In the genomic region with DNA sequence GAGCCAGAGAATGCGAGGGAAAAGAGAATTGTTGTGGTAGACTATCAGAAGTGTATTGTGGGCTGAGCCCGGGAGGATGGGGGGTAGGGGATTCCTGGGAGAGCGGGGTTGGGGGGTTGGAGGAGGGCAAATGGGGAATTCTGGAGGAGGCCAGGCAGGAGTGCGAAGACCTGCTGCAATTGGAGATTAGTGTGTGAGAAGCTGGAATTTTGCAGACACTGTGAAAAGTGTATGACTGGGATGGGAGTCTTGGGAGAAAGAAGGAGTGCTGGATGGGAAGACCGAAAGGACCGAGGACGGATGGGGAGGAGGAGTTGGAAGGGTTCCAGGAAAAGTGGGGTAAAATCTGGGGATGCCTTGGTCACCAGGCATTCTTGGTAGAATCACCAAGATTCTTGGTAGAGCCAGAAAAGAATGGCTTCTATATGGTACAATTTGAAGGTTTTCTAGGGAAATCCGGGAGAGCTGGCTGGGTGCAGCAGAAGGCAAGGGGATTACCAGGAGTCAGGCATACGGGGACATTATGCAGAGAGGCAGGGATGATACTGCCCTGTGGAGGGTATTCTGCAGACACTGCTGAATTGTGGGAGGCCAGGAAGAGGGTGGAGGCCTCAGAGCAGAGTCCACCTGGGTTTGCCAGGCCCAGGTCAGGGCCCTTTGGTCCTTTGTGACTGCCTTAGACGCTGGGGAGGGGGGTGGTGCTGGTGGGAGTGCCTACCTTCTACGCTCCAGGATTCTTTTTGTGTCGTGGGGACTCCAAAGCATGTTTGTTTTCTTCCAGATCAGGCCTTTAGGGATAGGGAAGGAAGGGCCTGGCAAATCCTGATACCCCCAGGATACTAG, we compare ENCODE assay signal across 8 mouse cellular contexts. TPM values are rescaled to one million over a fixed set of nuclear protein-coding genes. Genes with fewer than 3 reads are reported as not detected.
A peak's percentile ranks its signal among the peaks of the same experiment; 100 is the strongest.
DNase-seq lines count a peak whose midpoint lies in the region; ATAC-seq and TF ChIP-seq lines count a peak whose summit lies in the region.

No protein-coding gene starts in this region.

- no peaks in the 10 kb centered on the region for H3K36me3 ChIP-seq in heart, embryonic 15.5 days
- H3K36me3 ChIP-seq in forebrain, embryonic 12.5 days (replicated peaks), result peaks cover 11% of the 10 kb centered on the region; the same call in 1 of the 2 replicates
- no peaks in the 10 kb centered on the region for H3K36me3 ChIP-seq in kidney, postnatal 0 days (ENCODE audit: insufficient read depth, low read length)
- peaks cover under 1% of the 10 kb centered on the region; the same call in 1 of the 2 replicates for H3K36me3 ChIP-seq in neural tube, embryonic 11.5 days (ENCODE audit: control insufficient read depth, insufficient read depth, low read length)

- no peak for ATAC-seq in heart, embryonic 15.5 days (replicated peaks; ENCODE audit: insufficient number of reproducible peaks, insufficient read depth, low FRiP score, low read depth)
- peak; percentile 11 for ATAC-seq in forebrain, embryonic 12.5 days (ENCODE audit: low FRiP score)
- ATAC-seq in kidney, postnatal 0 days (replicated peaks; ENCODE audit: low FRiP score, low read depth), result peak; percentile 60
- peak; percentile 4; the same call in 1 of the 2 replicates for ATAC-seq in neural tube, embryonic 11.5 days (ENCODE audit: insufficient read depth, low FRiP score, low TSS enrichment)
- no peak for ATAC-seq in monocyte, adult 5-6 weeks (replicated peaks; ENCODE audit: insufficient number of reproducible peaks, low FRiP score, low TSS enrichment, poor library complexity, severe bottlenecking)

- H3K4me3 ChIP-seq in heart, embryonic 15.5 days, result peak overlapping the region; percentile 61
- H3K4me3 ChIP-seq in forebrain, embryonic 12.5 days (replicated peaks), result peak overlapping the region; percentile 61
- peak overlapping the region; percentile 52 for H3K4me3 ChIP-seq in kidney, postnatal 0 days (replicated peaks; ENCODE audit: low read depth, low read length)
- H3K4me3 ChIP-seq in neural tube, embryonic 11.5 days (ENCODE audit: low read depth, low read length), result peak overlapping the region; percentile 74

- intact Hi-C loops in heart, postnatal 10 days (cut with DNase I), result no loop called here

- peak overlapping the region; percentile 96 for H3K4me2 ChIP-seq in heart, embryonic 15.5 days
- H3K4me2 ChIP-seq in forebrain, embryonic 12.5 days, result peak overlapping the region; percentile 91
- peak overlapping the region; percentile 80 for H3K4me2 ChIP-seq in kidney, postnatal 0 days (ENCODE audit: low read length)
- H3K4me2 ChIP-seq in neural tube, embryonic 11.5 days (ENCODE audit: low read depth), result peak overlapping the region; percentile 73

- no peak overlapping the region; the same call in 1 of the 2 replicates for H3K27ac ChIP-seq in heart, embryonic 15.5 days
- peak overlapping the region; percentile 82 for H3K27ac ChIP-seq in forebrain, embryonic 12.5 days
- no peak overlapping the region for H3K27ac ChIP-seq in kidney, postnatal 0 days
- H3K27ac ChIP-seq in neural tube, embryonic 11.5 days (ENCODE audit: low read depth, low read length), result 0 out of 2 replicates have a peak overlapping the region, but pooled peaks have one; percentile 3

- WGBS in heart, embryonic 15.5 days, result 18% methylated on average over 12 of the region's 12 CpGs
- 1% methylated on average over 12 of the region's 12 CpGs for WGBS in forebrain, embryonic 12.5 days
- WGBS in kidney, postnatal 0 days, result 6% methylated on average over 12 of the region's 12 CpGs
- WGBS in neural tube, embryonic 11.5 days, result 1% methylated on average over 12 of the region's 12 CpGs

- H3K4me1 ChIP-seq in heart, embryonic 15.5 days (replicated peaks), result peaks cover 19% of the 10 kb centered on the region
- peaks cover 57% of the 10 kb centered on the region for H3K4me1 ChIP-seq in forebrain, embryonic 12.5 days
- H3K4me1 ChIP-seq in kidney, postnatal 0 days (replicated peaks; ENCODE audit: insufficient read depth, low read length), result no peaks in the 10 kb centered on the region
- peaks cover 41% of the 10 kb centered on the region for H3K4me1 ChIP-seq in neural tube, embryonic 11.5 days (ENCODE audit: control insufficient read depth, insufficient read depth, low read length)

- TF ChIP-seq CTCF in kidney, postnatal 0 days (IDR thresholded peaks at IDR 0.05; ENCODE audit: low read depth), result no peak

- H3K9ac ChIP-seq in heart, embryonic 15.5 days, result peak overlapping the region; percentile 54
- H3K9ac ChIP-seq in forebrain, embryonic 12.5 days, result peak overlapping the region; percentile 80
- peak overlapping the region; percentile 55 for H3K9ac ChIP-seq in kidney, postnatal 0 days (ENCODE audit: low read depth, low read length)
- H3K9ac ChIP-seq in neural tube, embryonic 11.5 days (ENCODE audit: low read length), result peak overlapping the region; percentile 70

- no peak for DNase-seq in heart, postnatal 10 days
- DNase-seq in kidney, postnatal 0 days (ENCODE audit: low spot score), result peak; percentile 17
- DNase-seq in neural tube, embryonic 11.5 days (ENCODE audit: low spot score), result no peak
- no peak for DNase-seq in T-cell, adult 2 months (ENCODE audit: low spot score)
- no peak for DNase-seq in cerebellum, postnatal 25 days

- peaks cover 14% of the 10 kb centered on the region; the same call in 1 of the 2 replicates for H3K27me3 ChIP-seq in heart, embryonic 15.5 days
- H3K27me3 ChIP-seq in forebrain, embryonic 12.5 days, result peaks cover 13% of the 10 kb centered on the region; the same call in 1 of the 2 replicates
- H3K27me3 ChIP-seq in kidney, postnatal 0 days (ENCODE audit: insufficient read depth, low read length), result no peaks in the 10 kb centered on the region
- H3K27me3 ChIP-seq in neural tube, embryonic 11.5 days (ENCODE audit: control insufficient read depth, insufficient read depth, low read length), result no peaks in the 10 kb centered on the region

- no peaks in the 10 kb centered on the region for H3K9me3 ChIP-seq in heart, embryonic 15.5 days (replicated peaks)
- no peaks in the 10 kb centered on the region for H3K9me3 ChIP-seq in forebrain, embryonic 12.5 days
- H3K9me3 ChIP-seq in kidney, postnatal 0 days (replicated peaks; ENCODE audit: low read length), result no peaks in the 10 kb centered on the region
- no peaks in the 10 kb centered on the region for H3K9me3 ChIP-seq in neural tube, embryonic 11.5 days (ENCODE audit: control insufficient read depth, low read length)

RNA-seq across cellular contexts. Expression of a gene that starts 1.2 kb away (rescaled TPM):
- polyA plus RNA-seq in heart, embryonic 15.5 days (2015; fragmentation: Nextera tagmentation; extraction: Ambion mirVana), result 2.9 and 7.7 TPM in 2 replicates
- 1 to 10 TPM; 1.0 to 1.4 TPM for total RNA-seq in heart, postnatal 10 days (2021)
- polyA plus RNA-seq in forebrain, embryonic 12.5 days (2016; fragmentation: Nextera tagmentation; extraction: Ambion mirVana), result 102 TPM in 2 replicates
- 12.5 and 13.3 TPM in 2 replicates for polyA plus RNA-seq in kidney, postnatal 0 days (2015; fragmentation: Nextera tagmentation; extraction: Ambion mirVana)
- 45.9 and 59.3 TPM in 2 replicates for polyA plus RNA-seq in neural tube, embryonic 11.5 days (2014; fragmentation: Nextera tagmentation; extraction: Ambion mirVana)
- total RNA-seq in monocyte, adult 5-6 weeks (2017), result 1.1 to 6.0 TPM (median 1.2 TPM) in 3 replicates

RNA-seq across cellular contexts. Expression of a gene that starts 7.6 kb away (rescaled TPM):
- polyA plus RNA-seq in heart, embryonic 15.5 days (2015; fragmentation: Nextera tagmentation; extraction: Ambion mirVana), result 0.83 and 1.1 TPM in 2 replicates
- 1 to 10 TPM; 1.3 to 1.4 TPM for total RNA-seq in heart, postnatal 10 days (2021)
- polyA plus RNA-seq in forebrain, embryonic 12.5 days (2016; fragmentation: Nextera tagmentation; extraction: Ambion mirVana), result 0.15 TPM in 1 of 2 replicates, not detected in the other
- polyA plus RNA-seq in kidney, postnatal 0 days (2015; fragmentation: Nextera tagmentation; extraction: Ambion mirVana), result 1.3 and 2.3 TPM in 2 replicates
- 0.17 TPM in 1 of 2 replicates, not detected in the other for polyA plus RNA-seq in neural tube, embryonic 11.5 days (2014; fragmentation: Nextera tagmentation; extraction: Ambion mirVana)
- 17.0 to 25.6 TPM (median 21.4 TPM) in 3 replicates for total RNA-seq in monocyte, adult 5-6 weeks (2017)

RNA-seq across cellular contexts. Expression of a gene that starts 17.1 kb away (rescaled TPM):
- polyA plus RNA-seq in heart, embryonic 15.5 days (2015; fragmentation: Nextera tagmentation; extraction: Ambion mirVana), result 276 and 327 TPM in 2 replicates
- total RNA-seq in heart, postnatal 10 days (2021), result 100 to 1,000 TPM; 173 to 178 TPM
- 40.0 and 45.7 TPM in 2 replicates for polyA plus RNA-seq in forebrain, embryonic 12.5 days (2016; fragmentation: Nextera tagmentation; extraction: Ambion mirVana)
- polyA plus RNA-seq in kidney, postnatal 0 days (2015; fragmentation: Nextera tagmentation; extraction: Ambion mirVana), result 225 and 250 TPM in 2 replicates
- polyA plus RNA-seq in neural tube, embryonic 11.5 days (2014; fragmentation: Nextera tagmentation; extraction: Ambion mirVana), result 79.8 and 93.6 TPM in 2 replicates
- total RNA-seq in monocyte, adult 5-6 weeks (2017), result 185 to 298 TPM (median 202 TPM) in 3 replicates

RNA-seq across cellular contexts. Expression of a gene that starts 37.9 kb away (rescaled TPM):
- 2.3 and 3.3 TPM in 2 replicates for polyA plus RNA-seq in heart, embryonic 15.5 days (2015; fragmentation: Nextera tagmentation; extraction: Ambion mirVana)
- total RNA-seq in heart, postnatal 10 days (2021), result 1 to 10 TPM; 1.8 to 2.8 TPM
- polyA plus RNA-seq in forebrain, embryonic 12.5 days (2016; fragmentation: Nextera tagmentation; extraction: Ambion mirVana), result 1.2 and 2.6 TPM in 2 replicates
- polyA plus RNA-seq in kidney, postnatal 0 days (2015; fragmentation: Nextera tagmentation; extraction: Ambion mirVana), result 1.1 and 1.3 TPM in 2 replicates
- 1.7 and 2.5 TPM in 2 replicates for polyA plus RNA-seq in neural tube, embryonic 11.5 days (2014; fragmentation: Nextera tagmentation; extraction: Ambion mirVana)
- 7.5 TPM in 1 of 3 replicates, not detected in the others for total RNA-seq in monocyte, adult 5-6 weeks (2017)

Comparison
In these comparisons a context has a peak if more than half of its experiments do, and no peak if none do; other contexts are left out.
1. ATAC-seq: peak in forebrain, embryonic 12.5 days (single experiment), kidney, postnatal 0 days (single experiment) and neural tube, embryonic 11.5 days (single experiment); none in heart, embryonic 15.5 days (single experiment) and monocyte, adult 5-6 weeks (single experiment).
2. H3K27ac ChIP-seq: peak in forebrain, embryonic 12.5 days (single experiment) and neural tube, embryonic 11.5 days (single experiment); none in heart, embryonic 15.5 days (single experiment) and kidney, postnatal 0 days (single experiment).
3. Peak in every context shown above with its lines, with median percentiles within 50 percentile points of each other: H3K4me2 ChIP-seq, H3K4me3 ChIP-seq and H3K9ac ChIP-seq.